Mouse (Mus musculus) small intestine, adult 2 months (tissue): Measurements from ENCODE around the gene Fam198a.

Experiments
- CTCF ChIP-seq: fragments of 200-500 bp; IDR thresholded peaks from 2 replicates; pipeline ENCODE4 v1.5.1; 2012; ENCODE audit warnings: low read depth, mild to moderate bottlenecking, control low read depth, inconsistent platforms, low read length, moderate library complexity, mixed read lengths; ENCODE audit not compliant: insufficient replicate concordance, insufficient read length; ENCODE audit errors: extremely low read depth
- POLR2A ChIP-seq: fragments of 200-500 bp; IDR thresholded peaks from 2 replicates; pipeline ENCODE4 v1.6.1; 2012; ENCODE audit warnings: low read depth, mild to moderate bottlenecking, control low read depth, inconsistent platforms, low read length, moderate library complexity

- TF ChIP-seq POLR2A (no peak), CTCF (no peak)
Observed at GRCm38 (mm10) chr9:121925959-121926358, 24.8 kb upstream of the Fam198a start.
